Mouse (Mus musculus): Measurements from ENCODE around the gene Fbxo11. TPM values are rescaled to one million over a fixed set of nuclear protein-coding genes. Genes with fewer than 3 reads are reported as not detected.

Fbxo11 gene
- 15.3 and 15.4 TPM in 2 replicates for polyA plus RNA-seq (2016; fragmentation: Nextera tagmentation; extraction: Ambion mirVana)

- WGBS: under 1% methylated on average over 70 of the region's 112 CpGs
Observed at GRCm38 (mm10) chr17:88065031-88065800, at the start of gene Fbxo11. Gene Fbxo11, minus strand, starts transcription at chr17:88065291.

GRCm38 (mm10) chr17:88113883-88114229 lies 48.8 kb upstream of the Fbxo11 start:
- H3K9me3 ChIP-seq: no peaks in the 10 kb centered on the region
- no peak overlapping the region for H3K27ac ChIP-seq
- no peaks in the 10 kb centered on the region for H3K27me3 ChIP-seq (ENCODE audit: poor library complexity, severe bottlenecking)
- H3K4me1 ChIP-seq: no peaks in the 10 kb centered on the region
- no peak overlapping the region for H3K4me3 ChIP-seq
- 92% methylated on average over 10 of the region's 10 CpGs for WGBS
- DNase-seq (ENCODE audit: extremely low spot score, low spot score): no peak
- H3K36me3 ChIP-seq (replicated peaks): no peaks in the 10 kb centered on the region

More at GRCm38 (mm10) chr17:88065031-88065800, at the start of gene Fbxo11:
- Histone ChIP-seq H3K9me3 (no peaks in the 10 kb centered on the region), H3K27me3 (ENCODE audit: poor library complexity, severe bottlenecking) (no peaks in the 10 kb centered on the region), H3K4me3 (peak within 1 kb of the TSS; percentile 97), H3K27ac (peak within 1 kb of the TSS; percentile 100), H3K36me3 (replicated peaks) (peaks cover 2% of the 10 kb centered on the region), H3K4me1 (peaks cover 24% of the 10 kb centered on the region)
- peak; percentile 61 for DNase-seq (ENCODE audit: extremely low spot score, low spot score)

DNA sequence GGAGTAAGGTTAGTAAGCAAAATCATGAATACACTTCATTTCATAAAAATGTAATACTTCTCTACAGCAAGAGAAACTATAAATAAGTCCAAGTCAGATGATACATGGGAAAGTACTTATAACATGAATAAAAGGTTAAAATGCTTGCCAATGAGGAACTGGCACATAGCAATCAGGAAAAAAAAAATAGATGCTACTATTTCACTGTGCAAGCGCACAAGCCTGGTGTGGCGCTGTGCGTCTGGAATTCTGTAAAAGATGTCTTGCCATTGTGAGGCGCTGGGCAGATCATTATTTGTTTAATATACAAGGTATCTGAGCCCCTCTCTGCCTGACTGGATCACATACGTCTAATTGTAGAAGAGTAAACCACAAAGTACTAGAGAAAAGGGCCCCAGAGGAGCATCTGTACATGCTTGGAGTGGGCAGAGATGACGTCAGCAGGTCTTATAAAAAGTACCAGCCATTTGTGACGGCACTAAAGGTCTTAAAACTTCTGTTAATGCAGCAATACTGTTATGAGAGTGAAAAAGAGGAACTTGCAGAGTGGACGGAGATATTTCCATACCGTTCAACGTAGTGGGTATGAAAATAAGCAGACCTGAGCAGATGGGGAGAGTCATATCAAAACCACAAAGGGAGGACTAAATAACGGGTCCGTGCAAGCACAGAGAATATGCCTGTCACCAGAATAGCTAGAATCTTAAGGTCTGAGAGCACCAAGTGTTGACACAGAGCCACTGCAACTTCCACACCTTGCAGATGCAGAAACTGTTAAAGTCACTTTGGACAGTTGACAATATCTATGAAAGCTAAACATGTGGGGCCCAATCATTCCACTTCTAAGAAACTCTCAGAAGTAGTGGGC lies 48.2 kb upstream of the Fbxo11 start:
- Histone ChIP-seq H3K9me3 (no peaks in the 10 kb centered on the region), H3K27me3 (ENCODE audit: poor library complexity, severe bottlenecking) (no peaks in the 10 kb centered on the region), H3K36me3 (replicated peaks) (no peaks in the 10 kb centered on the region), H3K4me3 (no peak overlapping the region), H3K4me1 (no peaks in the 10 kb centered on the region), H3K27ac (no peak overlapping the region)
- no peak for DNase-seq (ENCODE audit: extremely low spot score, low spot score)
- WGBS: 93% methylated on average over 12 of the region's 12 CpGs

GRCm38 (mm10) chr17:88111865-88112645 lies 47.0 kb upstream of the Fbxo11 start:
- H3K27me3 ChIP-seq (ENCODE audit: poor library complexity, severe bottlenecking): no peaks in the 10 kb centered on the region
- H3K36me3 ChIP-seq (replicated peaks): no peaks in the 10 kb centered on the region
- no peak for DNase-seq (ENCODE audit: extremely low spot score, low spot score)
- no peaks in the 10 kb centered on the region for H3K9me3 ChIP-seq
- H3K27ac ChIP-seq: no peak overlapping the region
- WGBS: 84% methylated on average over 10 of the region's 10 CpGs
- H3K4me3 ChIP-seq: no peak overlapping the region
- no peaks in the 10 kb centered on the region for H3K4me1 ChIP-seq

DNA sequence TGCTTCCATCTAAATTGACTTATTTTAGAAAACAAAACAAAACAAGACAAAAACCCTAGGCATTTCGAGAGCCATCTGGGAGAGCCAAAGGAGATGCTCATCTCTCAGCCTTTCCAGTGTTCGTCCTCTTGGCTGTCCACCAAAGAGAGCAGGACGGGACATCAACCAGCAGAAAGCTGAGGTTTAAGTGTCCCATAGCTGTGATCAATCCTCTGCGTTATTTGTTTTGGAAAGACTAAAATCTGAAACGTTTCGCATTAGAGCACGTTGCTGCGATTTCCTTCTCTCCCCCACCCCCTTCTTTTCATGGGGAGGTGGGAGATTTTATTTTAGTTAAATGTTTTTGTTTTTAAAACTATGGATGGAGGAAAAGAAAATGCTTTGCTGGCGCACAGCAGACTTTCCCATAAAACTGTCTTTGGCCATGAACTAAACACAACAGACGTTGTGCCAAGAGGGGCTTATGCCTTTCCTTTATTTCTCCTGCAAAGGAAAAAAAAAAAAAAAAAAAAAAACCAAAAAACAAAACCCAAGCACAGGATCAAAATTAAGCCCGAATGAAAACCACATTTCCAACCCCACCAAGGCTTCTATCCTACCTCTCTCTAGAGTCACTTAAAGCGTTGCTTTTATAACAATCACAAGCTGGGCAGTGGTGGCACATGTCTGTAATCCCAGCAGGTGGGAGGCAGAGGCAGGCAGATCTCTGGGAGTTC lies 46.1 kb upstream of the Fbxo11 start:
- no peak for DNase-seq (ENCODE audit: extremely low spot score, low spot score)
- no peak overlapping the region for H3K4me3 ChIP-seq
- H3K4me1 ChIP-seq: no peaks in the 10 kb centered on the region
- no peaks in the 10 kb centered on the region for H3K36me3 ChIP-seq (replicated peaks)
- H3K9me3 ChIP-seq: no peaks in the 10 kb centered on the region
- no peaks in the 10 kb centered on the region for H3K27me3 ChIP-seq (ENCODE audit: poor library complexity, severe bottlenecking)
- H3K27ac ChIP-seq: no peak overlapping the region
- WGBS: 90% methylated on average over 12 of the region's 12 CpGs

GRCm38 (mm10) chr17:88107708-88108107 lies 42.6 kb upstream of the Fbxo11 start:
- no peaks in the 10 kb centered on the region for H3K4me1 ChIP-seq
- H3K27ac ChIP-seq: no peak overlapping the region
- no peaks in the 10 kb centered on the region for H3K27me3 ChIP-seq (ENCODE audit: poor library complexity, severe bottlenecking)
- no peak for DNase-seq (ENCODE audit: extremely low spot score, low spot score)
- H3K36me3 ChIP-seq (replicated peaks): no peaks in the 10 kb centered on the region
- H3K9me3 ChIP-seq: no peaks in the 10 kb centered on the region
- no peak overlapping the region for H3K4me3 ChIP-seq
- 88% methylated on average over 4 of the region's 4 CpGs for WGBS

DNA sequence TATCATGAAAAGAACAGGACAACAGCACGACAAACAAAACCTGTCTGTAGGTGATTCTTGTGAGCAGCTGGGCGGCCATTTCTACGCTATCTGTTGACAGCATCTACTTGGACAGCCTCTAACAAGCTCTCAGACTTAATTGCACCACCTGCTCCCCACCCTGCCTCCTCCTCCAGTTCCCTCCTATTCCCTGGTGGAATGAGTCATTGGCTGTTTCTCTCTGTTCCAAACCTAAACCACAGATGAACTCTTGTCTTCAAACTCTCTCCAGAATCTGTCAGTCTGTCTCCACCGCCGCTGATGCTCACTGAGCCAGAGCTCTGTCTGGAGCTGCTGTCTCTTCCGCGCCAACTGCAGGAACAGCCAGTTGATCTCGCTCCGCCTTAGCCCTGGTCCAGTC lies 41.3 kb upstream of the Fbxo11 start:
- no peak overlapping the region for H3K27ac ChIP-seq
- H3K9me3 ChIP-seq: no peaks in the 10 kb centered on the region
- no peaks in the 10 kb centered on the region for H3K27me3 ChIP-seq (ENCODE audit: poor library complexity, severe bottlenecking)
- DNase-seq (ENCODE audit: extremely low spot score, low spot score): no peak
- no peaks in the 10 kb centered on the region for H3K36me3 ChIP-seq (replicated peaks)
- 94% methylated on average over 9 of the region's 9 CpGs for WGBS
- no peaks in the 10 kb centered on the region for H3K4me1 ChIP-seq
- H3K4me3 ChIP-seq: no peak overlapping the region

- H3K27ac ChIP-seq: no peak overlapping the region
- no peaks in the 10 kb centered on the region for H3K4me1 ChIP-seq
- no peak for DNase-seq (ENCODE audit: extremely low spot score, low spot score)
- WGBS: 86% methylated on average over 7 of the region's 7 CpGs
- H3K36me3 ChIP-seq (replicated peaks): no peaks in the 10 kb centered on the region
- no peak overlapping the region for H3K4me3 ChIP-seq
- no peaks in the 10 kb centered on the region for H3K27me3 ChIP-seq (ENCODE audit: poor library complexity, severe bottlenecking)
- H3K9me3 ChIP-seq: no peaks in the 10 kb centered on the region
Observed at GRCm38 (mm10) chr17:88102597-88102996, 37.5 kb upstream of the Fbxo11 start.

DNA sequence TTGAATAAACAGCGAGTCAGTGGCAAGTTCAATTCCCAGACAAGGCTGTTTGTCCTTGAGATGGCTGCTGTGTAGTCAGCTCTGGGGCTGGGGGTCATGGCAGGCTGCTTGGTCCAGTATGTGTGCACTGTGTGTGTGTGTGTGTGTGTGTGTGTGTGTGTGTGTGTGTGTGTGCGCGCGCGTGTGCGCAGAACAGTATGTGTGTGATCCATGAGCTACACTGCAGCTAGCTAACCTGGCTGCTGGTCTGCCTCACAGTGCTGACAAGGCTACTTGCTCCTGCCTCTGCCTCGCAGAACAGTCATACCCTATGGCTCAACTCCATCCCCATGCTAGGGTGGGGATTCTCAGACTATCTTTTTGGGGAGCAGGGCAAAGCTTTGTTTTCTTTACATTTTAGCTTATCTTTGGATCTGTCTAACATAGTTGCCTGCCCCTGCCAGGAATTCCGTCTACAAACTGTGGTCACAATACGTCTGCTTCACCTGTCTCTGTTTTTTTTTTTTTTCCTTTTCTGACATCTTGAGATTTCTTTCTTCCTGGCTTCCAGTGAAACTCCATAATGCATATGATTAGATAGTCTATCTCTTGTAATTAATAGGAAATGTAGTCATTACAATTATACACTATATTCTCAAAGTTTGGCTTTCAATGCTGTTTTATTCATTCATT lies 33.2 kb upstream of the Fbxo11 start:
- 96% methylated on average over 9 of the region's 9 CpGs for WGBS
- no peak for DNase-seq (ENCODE audit: extremely low spot score, low spot score)
- no peaks in the 10 kb centered on the region for H3K36me3 ChIP-seq (replicated peaks)

DNA sequence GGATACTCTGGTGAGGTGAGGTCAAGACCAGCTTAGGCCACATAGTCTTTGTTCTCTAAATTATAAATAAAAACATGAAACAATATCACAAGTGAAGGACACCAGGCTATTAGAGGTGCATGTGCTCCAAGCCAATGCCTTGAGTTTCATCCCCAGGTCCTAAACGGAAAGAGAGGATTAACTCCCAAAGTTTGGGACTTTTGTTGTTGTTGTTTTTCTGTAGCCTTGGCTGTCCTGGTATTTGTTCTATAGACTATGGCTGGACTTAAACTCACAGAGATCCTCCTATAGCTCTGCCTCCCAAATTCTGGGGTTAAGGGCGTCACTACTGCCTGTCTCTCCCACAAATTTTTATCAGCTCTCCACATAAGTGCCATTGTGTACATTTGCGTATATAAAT lies 32.5 kb upstream of the Fbxo11 start:
- WGBS: 91% methylated on average over 3 of the region's 3 CpGs
- Histone ChIP-seq H3K4me1 (no peaks in the 10 kb centered on the region), H3K36me3 (replicated peaks) (no peaks in the 10 kb centered on the region)

More for the DNA sequence above, 33.2 kb upstream of the Fbxo11 start:
- H3K27ac ChIP-seq: no peak overlapping the region
- no peak overlapping the region for H3K4me3 ChIP-seq
- no peaks in the 10 kb centered on the region for H3K4me1 ChIP-seq
- H3K27me3 ChIP-seq (ENCODE audit: poor library complexity, severe bottlenecking): no peaks in the 10 kb centered on the region
- H3K9me3 ChIP-seq: no peaks in the 10 kb centered on the region

DNA sequence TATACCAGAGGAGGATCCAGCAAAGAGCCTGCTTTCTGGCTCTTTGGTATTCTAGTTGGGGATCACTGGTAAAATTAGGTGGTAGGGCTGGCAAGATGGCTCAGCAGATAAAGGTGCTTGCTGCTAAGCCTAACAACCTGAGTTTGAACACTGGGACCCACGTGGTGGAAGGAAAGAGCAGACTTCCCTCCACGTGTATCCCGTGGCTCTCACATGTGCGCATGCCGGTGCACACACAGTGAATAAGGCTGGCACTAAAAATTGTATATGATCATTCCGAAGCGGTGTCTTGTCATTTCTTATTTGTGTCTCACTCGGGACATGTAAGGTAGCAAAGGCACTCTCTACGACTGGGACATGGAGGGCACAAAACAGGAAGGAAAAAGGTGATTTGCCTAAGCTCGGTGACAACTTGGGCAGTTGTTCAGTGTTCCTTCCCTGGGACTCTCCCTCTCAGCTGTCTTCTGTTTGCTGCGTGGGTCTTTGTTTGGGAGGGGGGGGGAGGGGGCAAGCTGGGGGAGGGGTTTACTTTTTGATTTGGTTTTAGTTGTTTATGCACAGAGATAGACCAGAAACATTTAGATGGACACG lies 31.8 kb upstream of the Fbxo11 start:
- DNase-seq (ENCODE audit: extremely low spot score, low spot score): no peak
- no peaks in the 10 kb centered on the region for H3K36me3 ChIP-seq (replicated peaks)
- no peaks in the 10 kb centered on the region for H3K9me3 ChIP-seq
- WGBS: 86% methylated on average over 12 of the region's 12 CpGs
- no peak overlapping the region for H3K27ac ChIP-seq
- H3K4me3 ChIP-seq: no peak overlapping the region
- no peaks in the 10 kb centered on the region for H3K27me3 ChIP-seq (ENCODE audit: poor library complexity, severe bottlenecking)
- no peaks in the 10 kb centered on the region for H3K4me1 ChIP-seq

More for the DNA sequence above, 32.5 kb upstream of the Fbxo11 start:
- Histone ChIP-seq H3K27me3 (ENCODE audit: poor library complexity, severe bottlenecking) (no peaks in the 10 kb centered on the region), H3K9me3 (no peaks in the 10 kb centered on the region), H3K4me3 (no peak overlapping the region), H3K27ac (no peak overlapping the region)
- no peak for DNase-seq (ENCODE audit: extremely low spot score, low spot score)

Measured in forebrain, embryonic 10.5 days (tissue).